Mouse (Mus musculus): ENCODE results near the gene Cnot1. TPM values are rescaled to one million over a fixed set of nuclear protein-coding genes. Genes with fewer than 3 reads are reported as not detected.

The Cnot1 gene
- polyA plus RNA-seq, 1 experiment = 40.6 TPM

DNA sequence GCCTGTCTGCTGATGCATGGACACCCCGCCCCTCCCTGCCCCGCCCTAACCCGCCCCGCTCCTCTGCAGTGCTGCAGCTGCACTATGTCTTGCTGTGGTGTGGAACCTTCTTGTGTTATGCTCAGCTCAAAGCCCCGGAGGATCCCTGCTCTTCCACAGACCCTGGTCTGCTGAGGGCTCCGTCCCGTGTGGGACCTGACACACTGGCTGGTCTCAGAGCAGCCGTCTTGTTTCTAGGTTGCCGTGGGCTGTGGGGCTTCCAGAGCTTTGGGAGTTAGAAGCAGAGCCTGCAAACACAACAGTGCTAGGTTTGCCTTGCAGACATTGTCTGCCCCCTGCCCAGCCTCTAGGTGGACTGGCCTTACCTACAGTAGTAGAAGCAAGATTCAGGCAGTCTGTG, 94.9 kb downstream of the Cnot1 start:
- Histone ChIP-seq H3K27me3 (ENCODE audit: control insufficient read depth, insufficient read depth, insufficient read length) (no peaks in the 10 kb centered on the region), H3K79me3 (ENCODE audit: low read depth) (no peaks in the 10 kb centered on the region), H3K79me2 (ENCODE audit: control insufficient read depth, insufficient read depth) (peaks cover 15% of the 10 kb centered on the region), H3ac (ENCODE audit: control insufficient read depth, insufficient read length, low read depth) (no peak overlapping the region), H3K36me3 (ENCODE audit: control insufficient read depth, insufficient read depth) (peaks cover 9% of the 10 kb centered on the region), H3K4me3 (ENCODE audit: insufficient read depth, poor library complexity, severe bottlenecking) (no peak overlapping the region)
- no peak for TF ChIP-seq CTCF (IDR thresholded peaks at IDR 0.05; ENCODE audit: control insufficient read depth, insufficient read depth, insufficient read length)
- TF ChIP-seq MYOD1 (IDR thresholded peaks at IDR 0.05; ENCODE audit: control insufficient read depth, insufficient read length, low read depth) = no peak
- no peak for TF ChIP-seq USF1 (IDR thresholded peaks at IDR 0.05; ENCODE audit: low read depth)
- no peak for TF ChIP-seq MYOG (IDR thresholded peaks at IDR 0.05; ENCODE audit: control insufficient read depth, extremely low read depth, insufficient read length)
- TF ChIP-seq MAX (IDR thresholded peaks at IDR 0.05) = no peak

DNA sequence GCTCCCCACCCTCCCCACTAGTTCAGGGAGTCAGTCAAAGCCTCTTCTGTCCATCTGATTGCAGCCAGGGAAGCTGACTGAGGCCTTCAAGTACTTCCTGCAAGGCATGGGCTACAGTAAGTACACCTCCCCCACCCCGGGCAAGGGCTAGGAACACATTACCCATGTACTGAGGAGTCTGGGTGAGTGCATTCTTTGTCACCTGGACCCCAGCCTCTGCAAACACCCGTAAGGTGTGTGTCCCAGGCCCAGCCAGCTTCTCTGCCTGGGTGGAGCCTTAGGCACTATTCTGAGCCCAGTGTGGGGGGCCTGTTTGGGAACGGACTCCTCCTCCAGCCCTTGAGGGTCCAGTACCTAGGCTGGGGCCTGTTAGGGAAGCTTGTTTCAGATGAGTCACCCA, 96.2 kb downstream of the Cnot1 start:
- Histone ChIP-seq H3K36me3 (ENCODE audit: control insufficient read depth, insufficient read depth) (no peaks in the 10 kb centered on the region), H3K79me3 (ENCODE audit: low read depth) (no peaks in the 10 kb centered on the region), H3K27me3 (ENCODE audit: control insufficient read depth, insufficient read depth, insufficient read length) (no peaks in the 10 kb centered on the region), H3K4me3 (ENCODE audit: insufficient read depth, poor library complexity, severe bottlenecking) (no peak overlapping the region), H3ac (ENCODE audit: control insufficient read depth, insufficient read length, low read depth) (no peak overlapping the region), H3K79me2 (ENCODE audit: control insufficient read depth, insufficient read depth) (peaks cover 2% of the 10 kb centered on the region)
- TF ChIP-seq MAX (IDR thresholded peaks at IDR 0.05) = no peak
- TF ChIP-seq MYOD1 (IDR thresholded peaks at IDR 0.05; ENCODE audit: control insufficient read depth, insufficient read length, low read depth) = no peak
- no peak for TF ChIP-seq CEBPB (IDR thresholded peaks at IDR 0.05; ENCODE audit: low read depth)
- no peak for TF ChIP-seq USF1 (IDR thresholded peaks at IDR 0.05; ENCODE audit: low read depth)
- no peak for TF ChIP-seq MYOG (IDR thresholded peaks at IDR 0.05; ENCODE audit: control insufficient read depth, extremely low read depth, insufficient read length)
- TF ChIP-seq CTCF (IDR thresholded peaks at IDR 0.05; ENCODE audit: control insufficient read depth, insufficient read depth, insufficient read length) = no peak
- no peak for TF ChIP-seq FOSL1 (IDR thresholded peaks at IDR 0.05; ENCODE audit: insufficient read depth, low read length, poor library complexity, severe bottlenecking)

DNA sequence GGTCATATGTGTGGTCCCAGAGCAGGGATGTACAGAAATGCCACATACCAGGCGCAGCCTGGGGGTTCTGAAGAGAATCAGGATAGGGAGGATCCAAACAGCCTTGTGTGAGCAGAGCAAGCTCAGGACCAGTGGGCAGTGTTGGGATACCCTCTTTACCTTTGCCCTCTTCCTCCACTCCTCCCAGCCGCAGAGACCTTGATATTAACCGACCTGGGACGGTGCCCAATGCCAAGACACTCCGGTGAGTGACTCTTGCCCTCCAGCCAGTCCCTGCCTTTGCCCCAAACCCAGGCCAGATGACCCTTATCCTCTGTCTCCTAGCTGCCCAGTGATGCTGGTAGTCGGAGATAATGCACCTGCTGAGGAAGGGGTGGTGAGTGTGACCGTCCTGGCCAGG, 97.7 kb downstream of the Cnot1 start:
- H3K4me3 ChIP-seq (ENCODE audit: insufficient read depth, poor library complexity, severe bottlenecking) = no peak overlapping the region
- no peaks in the 10 kb centered on the region for H3K79me3 ChIP-seq (ENCODE audit: low read depth)
- no peaks in the 10 kb centered on the region for H3K27me3 ChIP-seq (ENCODE audit: control insufficient read depth, insufficient read depth, insufficient read length)
- H3ac ChIP-seq (ENCODE audit: control insufficient read depth, insufficient read length, low read depth) = no peak overlapping the region
- TF ChIP-seq CTCF (IDR thresholded peaks at IDR 0.05; ENCODE audit: control insufficient read depth, insufficient read depth, insufficient read length) (no peak), USF1 (IDR thresholded peaks at IDR 0.05; ENCODE audit: low read depth) (no peak), MYOG (IDR thresholded peaks at IDR 0.05; ENCODE audit: control insufficient read depth, extremely low read depth, insufficient read length) (no peak), FOSL1 (IDR thresholded peaks at IDR 0.05; ENCODE audit: insufficient read depth, low read length, poor library complexity, severe bottlenecking) (no peak), CEBPB (IDR thresholded peaks at IDR 0.05; ENCODE audit: low read depth) (no peak), MAX (IDR thresholded peaks at IDR 0.05) (no peak), MYOD1 (IDR thresholded peaks at IDR 0.05; ENCODE audit: control insufficient read depth, insufficient read length, low read depth) (no peak)
- no peaks in the 10 kb centered on the region for H3K36me3 ChIP-seq (ENCODE audit: control insufficient read depth, insufficient read depth)
- H3K79me2 ChIP-seq (ENCODE audit: control insufficient read depth, insufficient read depth) = no peaks in the 10 kb centered on the region

- Histone ChIP-seq H3K36me3 (ENCODE audit: control insufficient read depth, insufficient read depth) (no peaks in the 10 kb centered on the region), H3ac (ENCODE audit: control insufficient read depth, insufficient read length, low read depth) (no peak overlapping the region), H3K79me3 (ENCODE audit: low read depth) (no peaks in the 10 kb centered on the region), H3K4me3 (ENCODE audit: insufficient read depth, poor library complexity, severe bottlenecking) (no peak overlapping the region), H3K27me3 (ENCODE audit: control insufficient read depth, insufficient read depth, insufficient read length) (no peaks in the 10 kb centered on the region), H3K79me2 (ENCODE audit: control insufficient read depth, insufficient read depth) (no peaks in the 10 kb centered on the region)
- TF ChIP-seq CTCF (IDR thresholded peaks at IDR 0.05; ENCODE audit: control insufficient read depth, insufficient read depth, insufficient read length) (no peak), CEBPB (IDR thresholded peaks at IDR 0.05; ENCODE audit: low read depth) (no peak), MAX (IDR thresholded peaks at IDR 0.05) (no peak), MYOD1 (IDR thresholded peaks at IDR 0.05; ENCODE audit: control insufficient read depth, insufficient read length, low read depth) (no peak), USF1 (IDR thresholded peaks at IDR 0.05; ENCODE audit: low read depth) (no peak), MYOG (IDR thresholded peaks at IDR 0.05; ENCODE audit: control insufficient read depth, extremely low read depth, insufficient read length) (no peak), FOSL1 (IDR thresholded peaks at IDR 0.05; ENCODE audit: insufficient read depth, low read length, poor library complexity, severe bottlenecking) (no peak)
Observed at GRCm38 (mm10) chr8:95704538-95704937, 102.7 kb downstream of the Cnot1 start.

DNA sequence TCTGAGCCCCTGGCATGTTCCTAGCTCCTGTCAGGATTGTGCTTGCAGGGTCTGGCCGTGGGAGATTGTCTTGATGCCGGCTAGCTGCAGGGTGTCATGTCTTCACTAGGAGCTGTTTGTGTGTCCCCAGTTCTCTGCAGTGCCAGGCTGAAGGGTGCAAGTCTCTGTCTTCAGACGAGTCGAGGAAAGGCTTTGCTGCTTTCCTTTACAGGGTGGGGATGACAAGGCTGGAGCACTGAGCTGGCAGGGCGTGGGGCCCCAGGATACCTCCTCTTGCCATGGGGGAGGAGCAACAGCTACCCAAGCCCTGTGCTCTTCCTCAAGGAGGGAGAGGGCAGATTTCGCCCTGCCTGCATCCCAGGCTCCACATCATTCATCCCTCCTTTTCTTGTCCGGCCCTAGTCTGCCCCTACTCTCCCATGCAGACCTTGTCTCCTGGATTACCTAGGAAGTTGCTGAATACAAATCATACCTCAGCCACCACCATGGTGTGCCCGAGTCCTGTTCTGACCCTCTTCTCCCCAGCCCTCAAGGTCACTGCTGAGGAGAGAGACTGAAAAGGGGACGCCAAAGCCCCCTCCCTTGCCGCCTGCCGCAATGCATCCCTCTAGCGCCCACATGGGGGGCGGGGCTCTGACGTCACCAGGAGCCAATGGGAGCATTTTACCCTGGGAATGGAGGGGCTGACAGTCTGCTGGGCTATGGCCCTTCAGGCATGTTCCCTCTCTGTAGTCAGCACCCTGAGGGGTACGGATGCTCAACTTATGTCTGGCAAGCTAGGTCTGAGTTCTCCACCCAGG, 103.6 kb downstream of the Cnot1 start:
- peak overlapping the region; percentile 61 for H3ac ChIP-seq (ENCODE audit: control insufficient read depth, insufficient read length, low read depth)
- H3K79me2 ChIP-seq (ENCODE audit: control insufficient read depth, insufficient read depth) = no peaks in the 10 kb centered on the region
- no peaks in the 10 kb centered on the region for H3K27me3 ChIP-seq (ENCODE audit: control insufficient read depth, insufficient read depth, insufficient read length)
- H3K36me3 ChIP-seq (ENCODE audit: control insufficient read depth, insufficient read depth) = no peaks in the 10 kb centered on the region
- no peak overlapping the region for H3K4me3 ChIP-seq (ENCODE audit: insufficient read depth, poor library complexity, severe bottlenecking)
- H3K79me3 ChIP-seq (ENCODE audit: low read depth) = no peaks in the 10 kb centered on the region
- TF ChIP-seq FOSL1 (IDR thresholded peaks at IDR 0.05; ENCODE audit: insufficient read depth, low read length, poor library complexity, severe bottlenecking) = no peak
- TF ChIP-seq MAX (IDR thresholded peaks at IDR 0.05) = no peak
- no peak for TF ChIP-seq MYOG (IDR thresholded peaks at IDR 0.05; ENCODE audit: control insufficient read depth, extremely low read depth, insufficient read length)
- no peak for TF ChIP-seq CTCF (IDR thresholded peaks at IDR 0.05; ENCODE audit: control insufficient read depth, insufficient read depth, insufficient read length)
- no peak for TF ChIP-seq MYOD1 (IDR thresholded peaks at IDR 0.05; ENCODE audit: control insufficient read depth, insufficient read length, low read depth)
- TF ChIP-seq USF1 (IDR thresholded peaks at IDR 0.05; ENCODE audit: low read depth) = no peak
- no peak for TF ChIP-seq CEBPB (IDR thresholded peaks at IDR 0.05; ENCODE audit: low read depth)
